Mouse (Mus musculus) gastrocnemius, postnatal 4 days (tissue): ENCODE data around the gene Cecr2. TPM values are rescaled to one million over a fixed set of nuclear protein-coding genes. Genes with fewer than 3 reads are reported as not detected.
"Not testable (repeated sequence)": the region's sequence is repeated elsewhere in the genome, so short reads cannot be mapped to it uniquely, and the experiment has no call there.

Experiments used
- DNase-seq, 2 experiments: peaks; one replicate each; pipeline ENCODE4 v3.0.0; 2021 to 2022; ENCODE audit warnings: low spot score in 2 of 2, mixed read lengths in 2 of 2
- long read RNA-seq, 2 experiments: library from polyadenylated mRNA; stranded (forward); transcript quantifications; one replicate each; pipeline ENCODE4 v2.0.0; 2021
- total RNA-seq, 2 experiments: library from RNA; stranded (reverse); gene quantifications; 2 replicates each; pipeline ENCODE4 v1.2.3; 2021

The Cecr2 gene
- total RNA-seq = 10 to 100 TPM; 14.4 to 18.9 TPM
- long read RNA-seq, experiment 1, partial matches to known transcripts = 0 of 1 reads
- long read RNA-seq, experiment 1, other reads (novel, unspliced or antisense) = 0 of 1 reads
- long read RNA-seq, experiment 2, partial matches to known transcripts = 3 of 7 reads
- long read RNA-seq, experiment 2, other reads (novel, unspliced or antisense) = 3 of 7 reads

GRCm38 (mm10) chr6:120665816-120666760 is at the start of gene Cecr2:
Cecr2 (plus strand) TSS chr6:120666369.
- peak; percentile 53 to 70 for DNase-seq

GRCm38 (mm10) chr6:120617586-120617985 is 48.6 kb upstream of the Cecr2 start:
- no peak for DNase-seq

GRCm38 (mm10) chr6:120618518-120619402 is 47.4 kb upstream of the Cecr2 start:
- no peak for DNase-seq

GRCm38 (mm10) chr6:120620193-120620592 is 46.0 kb upstream of the Cecr2 start:
- no peak for DNase-seq

- DNase-seq = no peak
These were observed 41.1 kb upstream of the Cecr2 start for GRCm38 (mm10) chr6:120625081-120625480.

GRCm38 (mm10) chr6:120627096-120627495 is 39.1 kb upstream of the Cecr2 start:
- DNase-seq = no peak

- DNase-seq = no peak
These were observed 37.2 kb upstream of the Cecr2 start for GRCm38 (mm10) chr6:120628963-120629362.

- DNase-seq = no peak
These were observed 30.7 kb upstream of the Cecr2 start for GRCm38 (mm10) chr6:120635391-120636028.

GRCm38 (mm10) chr6:120639547-120639946 is 26.6 kb upstream of the Cecr2 start:
- no peak for DNase-seq

- no peak for DNase-seq
These were observed 24.2 kb upstream of the Cecr2 start for GRCm38 (mm10) chr6:120641866-120642378.

GRCm38 (mm10) chr6:120643776-120644175 is 22.4 kb upstream of the Cecr2 start:
- no peak for DNase-seq

- no peak for DNase-seq
These were observed 21.5 kb upstream of the Cecr2 start for GRCm38 (mm10) chr6:120644346-120645299.

- DNase-seq = not testable (repeated sequence)
These were observed 18.7 kb upstream of the Cecr2 start for GRCm38 (mm10) chr6:120647246-120648028.

- no peak for DNase-seq
These were observed 18.0 kb upstream of the Cecr2 start for GRCm38 (mm10) chr6:120648205-120648604.

- DNase-seq = no peak
These were observed 13.5 kb upstream of the Cecr2 start for GRCm38 (mm10) chr6:120652666-120653065.

GRCm38 (mm10) chr6:120655702-120656101 is 10.5 kb upstream of the Cecr2 start:
- DNase-seq = no peak

GRCm38 (mm10) chr6:120658848-120659247 is 7.3 kb upstream of the Cecr2 start:
- no peak for DNase-seq

- DNase-seq = peak; percentile 45 to 61
These were observed 754 bp upstream of the Cecr2 start for GRCm38 (mm10) chr6:120665415-120665815.
